Mouse (Mus musculus) bone marrow, adult 2 months (tissue): ENCODE data around the gene Def8.

Experiments
- CTCF ChIP-seq: fragments of 200-500 bp; IDR thresholded peaks from 2 replicates; pipeline ENCODE4 v1.5.1; 2011; ENCODE audit warnings: low read length, control low read depth; ENCODE audit not compliant: control insufficient read depth, insufficient read depth
- POLR2A ChIP-seq: fragments of 200-500 bp; IDR thresholded peaks from 2 replicates; pipeline ENCODE4 v1.6.1; 2011; ENCODE audit warnings: low read depth, mild to moderate bottlenecking, control low read depth, low read length, borderline replicate concordance; ENCODE audit not compliant: control insufficient read depth

DNA sequence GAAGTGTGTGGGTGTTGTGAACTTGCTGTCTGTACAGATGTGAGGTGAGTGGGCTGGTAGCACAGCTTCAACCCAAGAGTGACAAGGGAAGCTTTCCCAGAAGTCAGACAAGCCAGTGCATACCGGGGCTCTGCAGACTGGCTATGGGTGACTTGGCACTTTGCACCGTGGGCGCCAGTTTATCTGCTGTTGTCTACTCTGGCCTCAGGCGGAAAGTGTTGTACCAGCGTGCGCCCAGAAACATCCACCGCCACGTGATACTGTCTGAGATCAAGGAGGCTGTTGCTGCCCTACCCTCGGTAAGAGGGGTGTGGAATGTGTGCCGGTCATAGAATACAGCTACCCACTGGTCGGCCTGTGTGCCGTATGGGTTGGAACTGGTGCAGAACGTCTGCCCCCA lies 25.0 kb upstream of the Def8 start:
- TF ChIP-seq POLR2A (no peak), CTCF (no peak)
